ENCODE assay signal across 8 mouse cellular contexts in genomic region chr2:32488679-32489078, GRCm38 (mm10). TPM values are rescaled to one million over a fixed set of nuclear protein-coding genes. Genes with fewer than 3 reads are reported as not detected.
DNase-seq lines count a peak whose midpoint lies in the region; ATAC-seq lines count a peak whose summit lies in the region.

No protein-coding gene starts in this region.

- no peaks in the 10 kb centered on the region for H3K9me3 ChIP-seq in neural tube, embryonic 15.5 days (replicated peaks)
- H3K9me3 ChIP-seq in intestine, embryonic 16.5 days (ENCODE audit: control insufficient read depth, low read length), result no peaks in the 10 kb centered on the region
- H3K9me3 ChIP-seq in midbrain, embryonic 16.5 days (replicated peaks; ENCODE audit: control insufficient read depth, low read length, poor library complexity, severe bottlenecking), result no peaks in the 10 kb centered on the region

- no peaks in the 10 kb centered on the region for H3K36me3 ChIP-seq in neural tube, embryonic 15.5 days
- H3K36me3 ChIP-seq in intestine, embryonic 16.5 days (ENCODE audit: control insufficient read depth, insufficient read depth, low read length), result no peaks in the 10 kb centered on the region
- H3K36me3 ChIP-seq in midbrain, embryonic 16.5 days (ENCODE audit: control insufficient read depth, insufficient read depth, low read length), result no peaks in the 10 kb centered on the region

- WGBS in neural tube, embryonic 15.5 days, result under 1% methylated on average over 5 of the region's 5 CpGs
- under 1% methylated on average over 5 of the region's 5 CpGs for WGBS in intestine, embryonic 16.5 days
- 2% methylated on average over 5 of the region's 5 CpGs for WGBS in midbrain, embryonic 16.5 days

- peak; percentile 75 for DNase-seq in neural tube, embryonic 10.5 days (ENCODE audit: extremely low spot score, low spot score)
- peak; percentile 76 for DNase-seq in gastrocnemius, postnatal 10 days
- peak; percentile 87 to 94 for DNase-seq in left cerebral cortex, postnatal 14 days (ENCODE audit: low spot score in 2 of 2)
- DNase-seq in spleen, postnatal 10 days (ENCODE audit: low spot score in 2 of 2), result peak; percentile 60 to 81

- H3K27ac ChIP-seq in neural tube, embryonic 15.5 days (replicated peaks), result no peak overlapping the region
- no peak overlapping the region for H3K27ac ChIP-seq in intestine, embryonic 16.5 days (ENCODE audit: low read length)
- no peak overlapping the region for H3K27ac ChIP-seq in midbrain, embryonic 16.5 days (ENCODE audit: low read length)

- intact Hi-C loops in left cerebral cortex, postnatal 14 days (cut with DNase I), result no loop called here

- no peaks in the 10 kb centered on the region for H3K4me1 ChIP-seq in neural tube, embryonic 15.5 days
- peaks cover 2% of the 10 kb centered on the region; the same call in 1 of the 2 replicates for H3K4me1 ChIP-seq in intestine, embryonic 16.5 days (ENCODE audit: control insufficient read depth, insufficient read depth, low read length)
- no peaks in the 10 kb centered on the region for H3K4me1 ChIP-seq in midbrain, embryonic 16.5 days (ENCODE audit: control insufficient read depth, insufficient read depth, low read length)

- H3K4me2 ChIP-seq in neural tube, embryonic 15.5 days, result no peak overlapping the region
- no peak overlapping the region for H3K4me2 ChIP-seq in intestine, embryonic 16.5 days (ENCODE audit: low read depth, low read length)
- H3K4me2 ChIP-seq in midbrain, embryonic 16.5 days (ENCODE audit: low read length), result no peak overlapping the region

- no peak overlapping the region for H3K4me3 ChIP-seq in neural tube, embryonic 15.5 days (replicated peaks)
- no peak overlapping the region for H3K4me3 ChIP-seq in intestine, embryonic 16.5 days (ENCODE audit: low read length)
- no peak overlapping the region for H3K4me3 ChIP-seq in midbrain, embryonic 16.5 days (ENCODE audit: low read depth, low read length)

- ATAC-seq in neural tube, embryonic 15.5 days (ENCODE audit: low FRiP score), result no peak; the same call in 1 of the 2 replicates
- peak; percentile 77 for ATAC-seq in common myeloid progenitor, adult 5-6 weeks (replicated peaks; ENCODE audit: low read depth, poor library complexity, severe bottlenecking)
- ATAC-seq in intestine, embryonic 16.5 days, result 0 out of 2 replicates have a peak, but pooled peaks have one; percentile 16
- peak; percentile 15; the same call in 1 of the 2 replicates for ATAC-seq in midbrain, embryonic 16.5 days

- H3K27me3 ChIP-seq in neural tube, embryonic 15.5 days (replicated peaks), result no peaks in the 10 kb centered on the region
- no peaks in the 10 kb centered on the region for H3K27me3 ChIP-seq in intestine, embryonic 16.5 days (replicated peaks; ENCODE audit: control insufficient read depth, insufficient read depth, low read length)
- H3K27me3 ChIP-seq in midbrain, embryonic 16.5 days (ENCODE audit: control insufficient read depth, insufficient read depth, low read depth, low read length), result no peaks in the 10 kb centered on the region

- H3K9ac ChIP-seq in neural tube, embryonic 15.5 days (replicated peaks), result no peak overlapping the region
- no peak overlapping the region for H3K9ac ChIP-seq in intestine, embryonic 16.5 days (ENCODE audit: low read depth, low read length)
- no peak overlapping the region for H3K9ac ChIP-seq in midbrain, embryonic 16.5 days (ENCODE audit: low read depth, low read length)

RNA-seq across cellular contexts. Expression of gene Slc25a25, which starts 37.4 kb away (rescaled TPM):
- 51.4 and 58.8 TPM in 2 replicates for polyA plus RNA-seq in neural tube, embryonic 15.5 days (2015; fragmentation: Nextera tagmentation; extraction: Ambion mirVana)
- 7.9 and 12.7 TPM in 2 replicates for total RNA-seq in common myeloid progenitor, adult 5-6 weeks (2017)
- total RNA-seq in gastrocnemius, postnatal 10 days (2021), result 10 to 100 TPM; 16.1 to 31.1 TPM
- 19.3 and 19.9 TPM in 2 replicates for polyA plus RNA-seq in intestine, embryonic 16.5 days (2015; fragmentation: Nextera tagmentation; extraction: Ambion mirVana)
- total RNA-seq in left cerebral cortex, postnatal 14 days (2021), result 10 to 100 TPM; 52.1 to 55.4 TPM
- polyA plus RNA-seq in midbrain, embryonic 16.5 days (2015; fragmentation: Nextera tagmentation; extraction: Ambion mirVana), result 55.1 and 60.1 TPM in 2 replicates

RNA-seq across cellular contexts. Expression of gene Naif1, which starts 38.4 kb away (rescaled TPM):
- 4.4 and 5.3 TPM in 2 replicates for polyA plus RNA-seq in neural tube, embryonic 15.5 days (2015; fragmentation: Nextera tagmentation; extraction: Ambion mirVana)
- 2.8 and 3.3 TPM in 2 replicates for total RNA-seq in common myeloid progenitor, adult 5-6 weeks (2017)
- total RNA-seq in gastrocnemius, postnatal 10 days (2021), result 1 to 10 TPM; 3.0 to 3.1 TPM
- polyA plus RNA-seq in intestine, embryonic 16.5 days (2015; fragmentation: Nextera tagmentation; extraction: Ambion mirVana), result 5.1 and 5.3 TPM in 2 replicates
- total RNA-seq in left cerebral cortex, postnatal 14 days (2021), result 1 to 10 TPM; 4.0 to 4.1 TPM
- polyA plus RNA-seq in midbrain, embryonic 16.5 days (2015; fragmentation: Nextera tagmentation; extraction: Ambion mirVana), result 5.3 and 5.5 TPM in 2 replicates

RNA-seq across cellular contexts. Expression of gene Fam102a, which starts 46.5 kb away (rescaled TPM):
- polyA plus RNA-seq in neural tube, embryonic 15.5 days (2015; fragmentation: Nextera tagmentation; extraction: Ambion mirVana), result 6.7 and 7.0 TPM in 2 replicates
- 3.6 and 3.9 TPM in 2 replicates for total RNA-seq in common myeloid progenitor, adult 5-6 weeks (2017)
- 1 to 10 TPM; 5.5 to 8.6 TPM for total RNA-seq in gastrocnemius, postnatal 10 days (2021)
- 7.6 and 9.4 TPM in 2 replicates for polyA plus RNA-seq in intestine, embryonic 16.5 days (2015; fragmentation: Nextera tagmentation; extraction: Ambion mirVana)
- total RNA-seq in left cerebral cortex, postnatal 14 days (2021), result 10 to 100 TPM; 35.2 to 44.4 TPM
- 5.0 and 5.9 TPM in 2 replicates for polyA plus RNA-seq in midbrain, embryonic 16.5 days (2015; fragmentation: Nextera tagmentation; extraction: Ambion mirVana)
